Mouse (Mus musculus): ENCODE measurements around the gene Kat6b. TPM values are rescaled to one million over a fixed set of nuclear protein-coding genes. Genes with fewer than 3 reads are reported as not detected.

Kat6b gene
- polyA plus RNA-seq, 1 experiment from 2014 or later, result 13.5 TPM

DNA sequence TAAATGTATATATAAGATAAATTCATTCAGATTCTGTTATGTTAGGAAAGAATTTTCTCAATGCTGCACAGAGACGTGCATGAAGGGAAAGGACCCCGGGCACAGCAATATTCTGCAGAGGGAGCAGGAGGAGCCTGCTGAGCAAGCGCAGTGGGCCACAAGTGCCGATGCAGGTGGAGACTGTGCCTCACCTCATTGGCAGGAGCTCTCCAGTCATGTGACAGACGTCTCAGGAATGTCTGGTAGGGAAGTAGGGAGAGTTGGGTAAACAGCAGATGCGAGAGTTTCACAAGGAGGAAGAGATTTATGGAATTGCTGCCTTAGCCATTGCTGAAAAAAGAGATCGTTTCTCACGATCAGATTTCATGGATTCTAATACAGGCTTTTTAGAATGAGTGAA is 71.7 kb downstream of the Kat6b start:
- Histone ChIP-seq H3K36me3 (ENCODE audit: control insufficient read depth, insufficient read depth, low read length) (no peaks in the 10 kb centered on the region), H3K9me3 (ENCODE audit: control insufficient read depth, low read length) (no peaks in the 10 kb centered on the region), H3K4me3 (ENCODE audit: low read depth, low read length) (no peak overlapping the region), H3K4me2 (no peak overlapping the region), H3K27me3 (ENCODE audit: control insufficient read depth, insufficient read depth, low read length) (no peaks in the 10 kb centered on the region), H3K4me1 (ENCODE audit: control insufficient read depth, insufficient read depth, low read length) (peaks cover 4% of the 10 kb centered on the region; the same call in 1 of the 2 replicates), H3K27ac (ENCODE audit: low read depth, low read length) (no peak overlapping the region), H3K9ac (ENCODE audit: low read length) (no peak overlapping the region)
- WGBS, result 80% methylated on average over 8 of the region's 8 CpGs
- no peak for ATAC-seq (ENCODE audit: low FRiP score)
- DNase-seq (ENCODE audit: low spot score, missing footprints), result no peak

DNA sequence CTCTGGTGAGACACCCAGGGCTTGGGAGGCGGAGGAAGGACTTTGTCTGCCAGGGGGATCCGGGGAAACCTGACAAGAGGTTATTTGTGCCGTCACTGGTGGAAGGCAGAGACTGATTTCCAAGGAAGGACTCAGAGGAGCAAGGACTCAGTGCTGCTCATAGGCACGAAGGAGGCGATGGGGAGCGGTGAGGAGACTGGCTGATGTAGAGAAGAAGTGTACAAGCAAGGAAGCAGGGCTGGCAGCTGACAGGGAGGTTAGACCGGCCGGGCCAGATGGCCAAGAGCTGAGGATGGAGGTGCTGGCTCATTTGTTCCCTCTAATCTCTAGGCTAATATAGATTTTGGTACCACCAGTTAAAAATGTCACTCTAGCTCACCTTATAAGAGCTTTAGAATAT is 72.8 kb downstream of the Kat6b start:
- H3K9me3 ChIP-seq (ENCODE audit: control insufficient read depth, low read length), result no peaks in the 10 kb centered on the region
- no peaks in the 10 kb centered on the region for H3K36me3 ChIP-seq (ENCODE audit: control insufficient read depth, insufficient read depth, low read length)
- DNase-seq (ENCODE audit: low spot score, missing footprints) (no peak), ATAC-seq (ENCODE audit: low FRiP score) (no peak)
- H3K27ac ChIP-seq (ENCODE audit: low read depth, low read length), result no peak overlapping the region
- no peak overlapping the region for H3K9ac ChIP-seq (ENCODE audit: low read length)
- no peak overlapping the region for H3K4me3 ChIP-seq (ENCODE audit: low read depth, low read length)
- H3K4me2 ChIP-seq, result no peak overlapping the region
- H3K27me3 ChIP-seq (ENCODE audit: control insufficient read depth, insufficient read depth, low read length), result no peaks in the 10 kb centered on the region
- WGBS, result 93% methylated on average over 8 of the region's 8 CpGs
- H3K4me1 ChIP-seq (ENCODE audit: control insufficient read depth, insufficient read depth, low read length), result peaks cover 3% of the 10 kb centered on the region; the same call in 1 of the 2 replicates

DNA sequence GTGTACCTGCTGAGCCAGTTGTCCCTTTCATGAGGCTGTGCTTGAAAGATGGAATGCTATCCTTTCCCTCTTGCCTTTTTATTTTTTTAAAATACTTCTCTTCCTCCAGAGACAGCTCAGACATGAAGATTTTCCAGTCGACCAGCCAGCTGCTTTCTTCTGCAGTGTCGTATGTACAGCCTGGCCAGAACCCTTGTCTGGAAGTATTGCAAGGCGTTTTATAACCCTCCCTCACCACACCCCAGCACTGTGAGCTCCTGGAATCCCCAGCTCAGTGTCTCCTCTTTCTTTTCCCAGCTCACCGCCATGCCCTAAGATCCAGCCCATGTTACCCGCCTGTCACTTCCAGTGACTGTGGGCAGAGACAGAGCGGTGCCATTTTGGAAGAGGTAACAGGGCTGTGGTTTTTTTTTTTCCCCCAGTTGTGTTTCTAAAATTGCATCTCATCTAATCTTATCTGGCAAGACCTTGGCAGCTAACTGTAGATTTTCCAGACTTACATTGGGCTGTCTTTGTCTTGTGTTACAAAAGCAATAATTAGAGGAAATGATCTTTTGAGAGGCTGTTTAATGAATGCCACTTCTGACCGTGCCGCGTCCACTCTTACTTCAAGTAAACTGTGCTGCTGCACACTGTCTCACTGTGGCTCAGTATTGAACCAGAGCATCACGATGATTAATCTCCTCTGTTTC is 77.4 kb downstream of the Kat6b start:
- WGBS, result 78% methylated on average over 10 of the region's 10 CpGs
- Histone ChIP-seq H3K4me3 (ENCODE audit: low read depth, low read length) (no peak overlapping the region), H3K36me3 (ENCODE audit: control insufficient read depth, insufficient read depth, low read length) (no peaks in the 10 kb centered on the region), H3K27ac (ENCODE audit: low read depth, low read length) (no peak overlapping the region), H3K9ac (ENCODE audit: low read length) (no peak overlapping the region), H3K4me1 (ENCODE audit: control insufficient read depth, insufficient read depth, low read length) (peaks cover 3% of the 10 kb centered on the region; the same call in 1 of the 2 replicates), H3K4me2 (no peak overlapping the region), H3K9me3 (ENCODE audit: control insufficient read depth, low read length) (no peaks in the 10 kb centered on the region), H3K27me3 (ENCODE audit: control insufficient read depth, insufficient read depth, low read length) (no peaks in the 10 kb centered on the region)
- DNase-seq (ENCODE audit: low spot score, missing footprints) (no peak), ATAC-seq (ENCODE audit: low FRiP score) (no peak)

DNA sequence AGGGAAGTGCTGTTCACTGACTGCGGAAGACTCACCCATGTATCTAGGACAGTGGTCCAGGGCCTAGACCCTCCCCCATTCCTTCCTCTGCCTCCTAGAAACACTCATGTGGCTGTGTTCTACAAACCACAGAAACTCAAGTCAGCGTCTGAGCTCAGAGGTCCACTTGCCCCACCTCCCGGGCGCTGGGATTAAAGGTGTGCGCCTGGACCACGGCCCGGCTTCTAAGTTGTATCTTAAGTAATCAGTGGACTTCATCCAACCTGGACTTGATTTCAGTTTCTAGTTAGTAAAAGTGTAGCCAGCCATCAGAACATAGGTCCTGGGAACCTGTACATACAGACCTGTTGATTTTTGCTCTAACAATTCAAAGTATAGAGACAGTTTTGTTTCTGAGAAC is 78.2 kb downstream of the Kat6b start:
- no peak overlapping the region for H3K4me2 ChIP-seq
- no peaks in the 10 kb centered on the region for H3K36me3 ChIP-seq (ENCODE audit: control insufficient read depth, insufficient read depth, low read length)
- no peaks in the 10 kb centered on the region for H3K27me3 ChIP-seq (ENCODE audit: control insufficient read depth, insufficient read depth, low read length)
- no peak overlapping the region for H3K4me3 ChIP-seq (ENCODE audit: low read depth, low read length)
- no peak for DNase-seq (ENCODE audit: low spot score, missing footprints)
- H3K4me1 ChIP-seq (ENCODE audit: control insufficient read depth, insufficient read depth, low read length), result 0 out of 2 replicates have a peak, but pooled peaks cover 3% of the 10 kb centered on the region
- no peaks in the 10 kb centered on the region for H3K9me3 ChIP-seq (ENCODE audit: control insufficient read depth, low read length)
- H3K27ac ChIP-seq (ENCODE audit: low read depth, low read length), result no peak overlapping the region
- WGBS, result 82% methylated on average over 7 of the region's 7 CpGs
- no peak for ATAC-seq (ENCODE audit: low FRiP score)
- H3K9ac ChIP-seq (ENCODE audit: low read length), result no peak overlapping the region

DNA sequence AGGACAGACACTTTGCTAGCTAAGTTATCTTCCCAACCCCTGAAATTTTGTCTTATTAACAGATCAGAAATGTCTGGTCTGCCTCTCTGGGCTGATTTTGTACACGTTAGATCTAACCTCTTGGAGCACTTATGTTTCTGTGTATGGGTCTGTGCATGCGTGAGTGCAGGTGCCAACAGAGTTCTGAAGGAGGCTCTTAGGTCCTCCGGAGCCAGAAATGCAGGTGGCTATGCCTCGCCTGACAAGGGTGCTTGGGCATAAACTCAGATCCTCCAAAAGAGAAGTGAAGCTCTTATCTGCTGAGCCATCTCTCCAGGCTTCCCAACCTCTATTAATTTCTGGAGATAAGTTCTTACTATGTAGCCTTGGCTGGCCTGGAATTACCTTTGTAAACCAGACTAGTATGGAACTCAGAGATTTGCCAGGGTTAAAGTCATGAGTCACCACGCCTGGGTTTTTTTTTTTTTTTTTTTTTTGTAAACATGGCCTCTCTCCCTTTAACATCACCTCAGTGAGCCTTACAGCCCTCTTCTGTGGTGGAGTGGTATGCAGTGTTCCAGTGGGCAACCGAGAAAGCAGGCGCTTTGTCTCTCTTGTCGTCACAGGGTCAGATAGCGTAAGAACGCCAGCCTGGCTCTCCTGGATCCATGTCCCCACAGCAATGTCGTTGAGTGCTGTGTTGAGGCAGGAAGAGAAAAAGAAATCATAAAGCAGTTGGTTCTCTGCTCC is 79.4 kb downstream of the Kat6b start:
- H3K36me3 ChIP-seq (ENCODE audit: control insufficient read depth, insufficient read depth, low read length), result no peaks in the 10 kb centered on the region
- H3K9ac ChIP-seq (ENCODE audit: low read length), result no peak overlapping the region
- ATAC-seq (ENCODE audit: low FRiP score), result no peak
- no peak overlapping the region for H3K27ac ChIP-seq (ENCODE audit: low read depth, low read length)
- H3K27me3 ChIP-seq (ENCODE audit: control insufficient read depth, insufficient read depth, low read length), result no peaks in the 10 kb centered on the region
- no peaks in the 10 kb centered on the region for H3K9me3 ChIP-seq (ENCODE audit: control insufficient read depth, low read length)
- H3K4me2 ChIP-seq, result no peak overlapping the region
- H3K4me3 ChIP-seq (ENCODE audit: low read depth, low read length), result no peak overlapping the region
- WGBS, result 93% methylated on average over 11 of the region's 11 CpGs
- DNase-seq (ENCODE audit: low spot score, missing footprints), result no peak
- 0 out of 2 replicates have a peak, but pooled peaks cover 3% of the 10 kb centered on the region for H3K4me1 ChIP-seq (ENCODE audit: control insufficient read depth, insufficient read depth, low read length)

DNA sequence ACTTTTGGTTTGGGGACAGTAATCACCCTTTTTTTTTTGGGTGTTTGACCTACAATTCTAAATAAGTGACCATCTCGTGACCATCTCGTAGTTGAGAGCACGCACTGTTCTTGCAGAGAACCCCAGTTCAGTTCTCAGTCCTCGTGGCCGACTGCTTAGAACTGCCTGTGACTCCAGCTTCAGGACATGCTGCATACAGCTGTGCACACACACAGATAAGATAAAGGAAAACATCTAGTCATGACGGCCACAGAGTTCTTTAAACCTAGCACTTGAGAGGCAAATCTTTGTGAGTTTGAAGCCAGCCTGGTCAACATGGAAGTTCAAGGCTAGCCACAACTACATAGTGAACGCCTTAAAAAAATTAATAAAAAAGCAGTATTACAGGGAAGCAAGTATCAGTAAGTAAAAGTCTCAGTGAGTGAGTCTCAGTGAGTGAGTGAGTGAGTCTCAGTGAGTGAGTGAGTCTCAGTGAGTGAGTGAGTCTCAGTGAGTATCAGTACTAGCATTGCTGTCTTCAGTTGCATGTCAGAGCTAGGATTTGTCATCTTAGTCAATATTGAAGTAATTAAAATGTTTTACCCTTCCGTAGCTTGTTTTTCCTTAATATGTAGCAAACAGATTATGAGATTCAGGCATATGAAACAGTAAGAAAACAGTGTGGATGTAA is 80.3 kb downstream of the Kat6b start:
- Histone ChIP-seq H3K4me1 (ENCODE audit: control insufficient read depth, insufficient read depth, low read length) (0 out of 2 replicates have a peak, but pooled peaks cover 1% of the 10 kb centered on the region), H3K9ac (ENCODE audit: low read length) (no peak overlapping the region), H3K9me3 (ENCODE audit: control insufficient read depth, low read length) (no peaks in the 10 kb centered on the region), H3K27ac (ENCODE audit: low read depth, low read length) (no peak overlapping the region), H3K27me3 (ENCODE audit: control insufficient read depth, insufficient read depth, low read length) (no peaks in the 10 kb centered on the region), H3K4me2 (no peak overlapping the region), H3K36me3 (ENCODE audit: control insufficient read depth, insufficient read depth, low read length) (no peaks in the 10 kb centered on the region), H3K4me3 (ENCODE audit: low read depth, low read length) (no peak overlapping the region)
- ATAC-seq (ENCODE audit: low FRiP score) (no peak), DNase-seq (ENCODE audit: low spot score, missing footprints) (no peak)
- WGBS, result 92% methylated on average over 8 of the region's 8 CpGs

DNA sequence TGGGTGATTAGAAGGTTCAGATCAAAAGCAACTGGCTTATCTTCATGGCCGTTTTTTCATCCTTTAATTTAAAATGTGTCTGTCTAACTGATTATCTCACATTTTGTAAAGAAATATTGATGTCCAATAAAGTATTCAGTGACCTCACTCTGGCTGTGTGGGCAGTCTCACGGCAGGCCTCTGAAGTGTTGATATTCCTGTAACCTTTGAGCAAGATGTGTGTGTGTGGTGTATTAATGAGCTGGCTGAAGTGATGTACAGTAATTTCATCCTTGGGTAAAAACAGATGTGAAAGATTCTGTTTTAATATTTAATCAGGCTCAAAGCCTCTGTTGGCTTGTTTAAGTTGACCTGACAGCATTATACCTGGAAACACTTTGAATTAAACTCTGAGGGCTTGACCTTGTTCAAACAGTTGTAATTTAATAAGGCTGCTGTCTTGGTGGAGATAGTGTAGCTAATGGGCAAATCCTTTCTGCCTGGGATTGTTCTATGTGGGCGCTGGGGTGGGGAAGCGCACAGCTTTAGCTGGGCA is 82.4 kb downstream of the Kat6b start:
- 78% methylated on average over 4 of the region's 4 CpGs for WGBS
- H3K36me3 ChIP-seq (ENCODE audit: control insufficient read depth, insufficient read depth, low read length), result no peaks in the 10 kb centered on the region
- no peak overlapping the region for H3K4me2 ChIP-seq
- no peak overlapping the region for H3K4me3 ChIP-seq (ENCODE audit: low read depth, low read length)
- no peak overlapping the region for H3K27ac ChIP-seq (ENCODE audit: low read depth, low read length)
- no peaks in the 10 kb centered on the region for H3K9me3 ChIP-seq (ENCODE audit: control insufficient read depth, low read length)
- H3K9ac ChIP-seq (ENCODE audit: low read length), result no peak overlapping the region
- no peaks in the 10 kb centered on the region for H3K27me3 ChIP-seq (ENCODE audit: control insufficient read depth, insufficient read depth, low read length)
- no peak for DNase-seq (ENCODE audit: low spot score, missing footprints)
- no peaks in the 10 kb centered on the region for H3K4me1 ChIP-seq (ENCODE audit: control insufficient read depth, insufficient read depth, low read length)
- ATAC-seq (ENCODE audit: low FRiP score), result no peak

DNA sequence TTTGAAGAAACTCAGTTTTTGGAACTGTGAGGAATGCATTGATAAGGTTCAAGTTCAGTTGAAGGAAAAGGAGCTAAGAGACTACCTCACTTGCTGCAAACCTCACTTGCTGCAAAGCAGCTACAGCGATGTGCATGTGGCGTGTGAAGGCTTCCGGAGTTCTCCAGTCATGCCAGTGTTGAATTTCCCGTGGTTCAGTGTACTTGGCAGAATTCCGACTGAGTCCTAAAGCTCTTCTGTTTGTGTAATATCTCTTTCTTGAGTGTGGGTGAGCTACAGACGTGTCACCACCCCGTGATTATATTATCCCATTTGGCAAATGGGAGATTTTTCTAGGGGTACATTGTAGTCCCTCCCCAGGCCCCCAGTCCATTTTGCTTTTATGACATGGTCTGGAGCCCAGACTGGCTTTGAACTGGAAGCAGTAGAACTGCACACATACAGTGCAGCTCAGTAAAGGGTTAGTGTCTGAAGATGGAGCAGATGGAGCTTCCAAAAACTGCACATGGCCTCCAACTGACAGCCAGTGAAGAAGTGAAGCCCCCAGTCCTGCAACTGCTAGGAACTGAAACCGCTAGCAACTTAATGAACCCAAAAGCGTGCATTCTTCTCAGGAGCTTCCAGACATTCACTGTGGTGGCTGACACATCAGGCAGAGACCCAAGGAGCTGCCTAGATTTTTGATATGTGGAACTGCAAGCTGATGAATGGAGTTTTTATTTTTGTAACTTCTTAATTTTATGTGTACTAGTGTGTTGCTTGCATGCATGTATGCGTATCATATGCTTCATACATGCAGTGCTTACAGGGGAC is 84.5 kb downstream of the Kat6b start:
- Histone ChIP-seq H3K4me2 (no peak overlapping the region), H3K4me1 (ENCODE audit: control insufficient read depth, insufficient read depth, low read length) (no peaks in the 10 kb centered on the region), H3K27me3 (ENCODE audit: control insufficient read depth, insufficient read depth, low read length) (no peaks in the 10 kb centered on the region), H3K9me3 (ENCODE audit: control insufficient read depth, low read length) (no peaks in the 10 kb centered on the region), H3K4me3 (ENCODE audit: low read depth, low read length) (no peak overlapping the region), H3K9ac (ENCODE audit: low read length) (no peak overlapping the region), H3K36me3 (ENCODE audit: control insufficient read depth, insufficient read depth, low read length) (no peaks in the 10 kb centered on the region), H3K27ac (ENCODE audit: low read depth, low read length) (no peak overlapping the region)
- no peak for ATAC-seq (ENCODE audit: low FRiP score)
- DNase-seq (ENCODE audit: low spot score, missing footprints), result no peak
- 92% methylated on average over 10 of the region's 10 CpGs for WGBS
